Mouse (Mus musculus): ENCODE measurements around the gene Tmem45a. TPM values are rescaled to one million over a fixed set of nuclear protein-coding genes. Genes with fewer than 3 reads are reported as not detected.
A peak's percentile ranks its signal among the peaks of the same experiment; 100 is the strongest.

The Tmem45a gene
- total RNA-seq, 2 experiments from 2014 or later, result 1.8 to 2.8 TPM

DNA sequence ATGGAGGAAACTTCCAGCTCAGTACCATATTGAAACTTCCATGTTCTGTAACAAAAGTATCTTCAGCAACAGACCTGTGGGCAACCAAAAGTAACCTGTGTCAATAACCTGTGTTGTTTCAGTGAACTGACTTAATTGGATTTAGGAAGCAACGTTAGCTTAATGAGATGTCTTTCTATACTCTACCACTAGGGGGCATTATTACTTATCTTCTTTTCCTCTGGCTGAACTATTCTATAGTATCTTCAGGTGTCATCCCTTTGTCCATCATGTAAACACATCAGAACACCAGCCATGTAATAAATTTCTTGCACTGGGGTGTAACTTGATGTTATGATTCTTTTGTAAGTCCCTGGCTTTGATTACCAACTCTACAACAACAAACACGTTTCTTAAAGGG is 85.5 kb downstream of the Tmem45a start:
- intact Hi-C loops (cut with DNase I), result loop anchor here (2.0 kb wide), 1 partner anchor 120 kb away; no protein-coding TSS in a partner anchor
- peak in 1 of 2 experiments; percentile 8 for DNase-seq (ENCODE audit: low spot score in 2 of 2)

GRCm38 (mm10) chr16:56799541-56800029 is 86.4 kb downstream of the Tmem45a start:
- no peak for DNase-seq (ENCODE audit: low spot score in 2 of 2)
- intact Hi-C loops (cut with DNase I), result loop anchor here (2.0 kb wide), 1 partner anchor 121 kb away; no protein-coding TSS in a partner anchor

DNA sequence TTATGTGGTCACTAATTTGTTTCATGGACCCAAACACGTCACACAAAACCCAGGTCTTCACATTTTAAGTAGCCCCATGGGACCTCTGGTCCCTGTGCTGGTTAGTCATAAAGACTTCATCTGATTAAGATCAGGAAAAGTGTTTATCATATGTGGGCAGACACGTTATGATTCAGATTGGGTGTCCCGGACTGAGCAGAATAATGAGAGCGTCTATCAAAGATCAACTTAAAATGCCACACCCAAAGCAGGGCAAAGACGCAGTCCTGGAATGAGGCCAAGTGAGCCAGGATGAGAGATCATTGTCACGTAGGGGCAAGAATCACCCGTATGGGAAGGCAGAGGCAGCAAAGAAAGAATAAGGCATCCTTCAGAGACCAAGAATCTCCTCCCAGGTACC is 87.1 kb downstream of the Tmem45a start:
- no peak for DNase-seq (ENCODE audit: low spot score in 2 of 2)
- intact Hi-C loops (cut with DNase I), result no loop called here

DNA sequence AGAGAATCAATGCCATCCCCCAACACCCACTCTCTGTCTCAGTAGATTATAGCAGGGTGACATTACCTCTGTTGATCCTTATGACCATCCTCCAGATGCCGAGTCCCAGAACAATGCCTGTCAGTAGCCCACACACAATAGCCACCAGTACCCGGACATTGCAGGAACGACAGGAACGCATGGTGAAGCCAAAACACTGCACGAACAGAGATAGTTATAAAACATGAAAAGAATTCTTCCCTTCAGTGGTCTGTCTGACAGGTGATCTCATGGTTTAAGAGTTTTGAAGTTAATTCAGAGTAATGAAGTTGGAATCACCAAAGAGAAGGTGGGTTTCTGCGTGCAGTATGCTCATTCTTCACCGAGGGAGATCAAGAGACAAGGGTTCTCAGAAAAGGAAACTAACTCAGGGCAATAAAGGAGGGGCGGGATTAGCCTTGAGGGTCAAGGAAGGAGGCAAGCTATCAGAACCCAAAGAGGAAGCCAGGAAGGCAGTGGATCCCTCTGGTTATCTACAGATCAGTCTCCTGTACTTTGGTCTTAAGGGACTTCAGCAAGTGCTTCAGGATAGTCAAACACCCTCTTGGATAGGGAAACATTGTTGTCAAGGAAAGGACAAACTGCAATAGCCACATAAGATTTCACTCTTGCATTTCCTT is 90.4 kb downstream of the Tmem45a start, which contains the start of gene Adgrg7:
Gene Adgrg7 (minus strand): TSS at position 375 of the 659 bp plus-strand sequence.
- intact Hi-C loops (cut with DNase I), result no loop called here
- no peak for DNase-seq (ENCODE audit: low spot score in 2 of 2)

DNA sequence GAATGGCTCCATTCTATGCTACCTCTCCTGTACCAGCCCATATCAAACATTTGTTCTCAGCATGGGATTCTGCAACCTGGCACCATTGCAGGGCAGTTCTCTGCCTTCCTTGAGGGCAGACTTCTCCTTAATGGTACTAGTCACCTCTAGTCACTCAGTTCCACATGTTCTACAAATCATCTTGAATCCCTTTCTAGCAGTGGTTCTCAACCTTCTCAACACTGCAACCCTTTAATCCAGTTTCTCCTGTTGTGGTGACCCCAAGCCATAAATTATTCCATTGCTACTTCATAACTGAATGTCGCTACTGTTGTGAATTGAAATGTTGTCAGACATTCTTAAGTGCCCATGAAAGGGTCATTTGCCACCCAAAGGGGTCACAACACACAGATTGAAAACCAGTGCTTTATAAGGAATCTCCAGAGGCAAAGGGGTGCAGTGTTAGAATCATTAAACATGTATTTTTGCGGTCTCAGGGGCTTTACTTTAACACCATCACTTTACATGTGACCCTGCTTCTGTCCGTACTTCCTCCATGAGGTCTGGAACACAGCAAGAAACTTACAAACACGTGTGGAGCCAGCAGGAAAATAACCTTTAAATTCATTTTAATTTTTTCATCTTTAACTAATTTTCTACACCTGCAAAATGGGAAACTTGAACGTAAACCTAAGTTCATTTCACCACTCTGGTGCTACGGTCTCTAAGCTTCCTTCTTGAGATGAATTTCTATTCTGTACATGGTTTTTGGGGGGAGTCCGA is 91.4 kb downstream of the Tmem45a start:
- DNase-seq (ENCODE audit: low spot score in 2 of 2), result no peak
- intact Hi-C loops (cut with DNase I), result no loop called here

DNA sequence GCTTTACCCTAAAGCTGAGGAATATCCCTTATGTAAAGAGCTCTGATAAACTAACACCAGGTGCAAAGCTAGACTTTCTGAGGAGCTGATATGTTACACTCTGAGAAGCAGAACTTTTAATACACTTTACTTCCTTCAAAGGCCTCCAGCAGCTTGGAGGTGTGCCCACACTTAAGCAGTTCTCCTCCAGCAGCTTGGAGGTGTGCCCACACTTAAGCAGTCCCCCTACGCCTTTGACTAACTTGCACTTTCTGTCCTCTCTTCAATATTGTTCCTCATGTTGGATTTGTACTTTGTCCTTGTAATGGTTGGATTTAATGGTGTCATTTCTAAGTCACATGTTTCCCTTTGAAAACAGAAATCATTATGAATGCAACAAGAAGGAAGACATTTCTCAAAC is 92.2 kb downstream of the Tmem45a start:
- DNase-seq (ENCODE audit: low spot score in 2 of 2), result no peak
- intact Hi-C loops (cut with DNase I), result no loop called here

GRCm38 (mm10) chr16:56785943-56786342 is 100.0 kb downstream of the Tmem45a start:
- intact Hi-C loops (cut with DNase I), result no loop called here

DNA sequence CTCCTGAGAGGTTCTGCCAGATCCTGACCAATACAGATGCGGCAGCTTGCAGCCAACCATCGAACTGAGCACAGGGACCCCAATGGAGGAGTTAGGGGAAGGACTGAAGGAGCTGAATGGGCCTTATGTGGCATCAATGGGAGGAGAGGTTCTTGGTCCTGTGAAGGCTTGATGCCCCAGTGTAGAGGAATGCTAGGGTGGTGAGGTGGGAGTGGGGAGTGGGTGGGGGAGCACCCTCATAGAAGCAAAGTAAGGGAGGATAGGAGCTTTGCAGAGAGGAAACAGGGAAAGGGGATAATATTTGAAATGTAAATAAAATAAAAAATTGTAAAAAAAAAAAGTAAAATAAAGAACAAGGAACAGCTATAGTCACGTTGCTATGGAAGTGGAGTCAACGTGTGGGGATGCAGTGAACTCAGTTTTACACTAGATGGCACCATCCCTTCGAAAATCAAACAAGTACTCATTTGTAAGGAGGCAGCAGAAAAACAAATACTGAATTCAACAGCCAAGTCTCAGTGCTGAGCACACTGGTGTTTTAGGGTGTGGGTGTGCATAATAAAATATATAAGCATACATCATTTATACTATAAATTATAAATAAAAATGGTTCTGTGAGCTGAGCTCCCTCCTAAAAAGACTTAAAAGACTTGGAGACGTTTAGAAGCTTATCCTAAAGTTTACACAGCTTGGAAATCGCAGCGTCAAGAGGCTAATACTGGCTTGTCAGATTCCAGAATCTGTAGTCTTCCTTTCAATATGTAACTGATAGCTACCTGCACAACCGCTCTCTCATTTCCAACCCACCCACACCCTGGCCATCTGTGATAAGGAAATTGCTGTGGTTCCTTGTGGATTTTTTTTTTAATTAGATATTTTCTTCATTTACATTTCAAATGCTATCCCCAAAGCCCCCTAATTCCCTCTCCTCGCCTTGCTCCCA is 114.5 kb downstream of the Tmem45a start:
- intact Hi-C loops (cut with DNase I), result loop anchor here (1.0 to 5.0 kb wide), 3 partner anchors 149 to 806 kb away; no protein-coding TSS in a partner anchor
- peak; percentile 62 to 82 for DNase-seq (ENCODE audit: low spot score in 2 of 2)

More at GRCm38 (mm10) chr16:56785943-56786342, 100.0 kb downstream of the Tmem45a start:
- no peak for DNase-seq (ENCODE audit: low spot score in 2 of 2)

Other genes with a start within 250 kb of the Tmem45a start
- gene Tfg, start 168.7 kb downstream of the Tmem45a start, total RNA-seq (2021), result 10 to 100 TPM; 55.1 to 56.9 TPM
- gene Adgrg7, start 90.3 kb downstream of the Tmem45a start, total RNA-seq (2021), result not detected
- 1 to 10 TPM; 1.8 to 4.4 TPM for gene Lnp1, start 41.9 kb upstream of the Tmem45a start, total RNA-seq (2021)
- not detected for gene Tmem45a2, start 185.2 kb upstream of the Tmem45a start, total RNA-seq (2021)
- 100 to 1,000 TPM; 105 to 110 TPM for gene Tomm70a, start 235.5 kb upstream of the Tmem45a start, total RNA-seq (2021)

Measured in left cerebral cortex, postnatal 25 days (tissue).